ENCODE assay signal across 29 mouse cellular contexts in genomic region chr11:95102161-95102904, GRCm38 (mm10). TPM values are rescaled to one million over a fixed set of nuclear protein-coding genes. Genes with fewer than 3 reads are reported as not detected.
A peak's percentile ranks its signal among the peaks of the same experiment; 100 is the strongest.
DNase-seq lines count a peak whose midpoint lies in the region; ATAC-seq and TF ChIP-seq lines count a peak whose summit lies in the region.
"Had no signal": no experiment of that assay in that cellular context is flagged by ENCODE, and none has a peak within 500 bp of the region (broad histone marks: within the 10 kb centered on the region; RNA-seq: fewer than 3 reads in every experiment).

No protein-coding gene starts in this region.

- ATAC-seq in lung, postnatal 0 days = no peak
- ATAC-seq: activated CD4-positive, CD25-positive, alpha-beta regulatory T cell, adult 4 months; forebrain, embryonic 13.5 days; inflammation-experienced regulatory T-cells, adult 6 months; midbrain, embryonic 15.5 days had no signal

- DNase-seq in heart, adult 11 months = peak; percentile 87
- DNase-seq in heart, adult 2 months = no peak
- peak; percentile 55 to 62 for DNase-seq in kidney, postnatal 25 days
- DNase-seq in kidney, adult 9 months = no peak
- DNase-seq in lung, postnatal 10 days = peak; percentile 75
- no peak for DNase-seq in lung, postnatal 0 days (ENCODE audit: low spot score)
- peak; percentile 88 for DNase-seq in adipocyte (ENCODE audit: low spot score)
- DNase-seq in urinary bladder, adult 18-20 months (ENCODE audit: low spot score in 2 of 2) = no peak
- DNase-seq: adrenal gland, postnatal 10 days; cerebellum, adult 8-10 months; heart, postnatal 10 days; layer of hippocampus, postnatal 36 days; right cerebral cortex, postnatal 4 days; thymus, postnatal 14 days had no signal

- no peak for TF ChIP-seq EP300 in heart, adult 2 months (IDR thresholded peaks at IDR 0.05; ENCODE audit: insufficient read depth, low read depth, low read length)
- no peak for TF ChIP-seq EP300 in lung, postnatal 0 days (IDR thresholded peaks at IDR 0.05)

- no peak overlapping the region for H3K9ac ChIP-seq in heart, adult 2 months (ENCODE audit: low read depth, low read length)
- no peak overlapping the region for H3K9ac ChIP-seq in lung, postnatal 0 days (replicated peaks; ENCODE audit: low read depth)
- H3K9ac ChIP-seq: forebrain, embryonic 13.5 days; heart, embryonic 12.5 days; limb, embryonic 13.5 days; liver, embryonic 14.5 days; midbrain, embryonic 15.5 days had no signal

- no peak overlapping the region for H3K27ac ChIP-seq in heart, adult 2 months
- no peak overlapping the region for H3K27ac ChIP-seq in lung, postnatal 0 days (ENCODE audit: low read length)
- H3K27ac ChIP-seq: forebrain, embryonic 13.5 days; hindbrain, embryonic 10.5 days; limb, embryonic 13.5 days; liver, embryonic 14.5 days; macrophage; midbrain, embryonic 15.5 days had no signal

- intact Hi-C loops in heart, adult 2 months (cut with DNase I) = no loop called here

- H3K4me3 ChIP-seq in heart, adult 2 months = no peak overlapping the region
- no peak overlapping the region for H3K4me3 ChIP-seq in lung, postnatal 0 days (ENCODE audit: low read depth, low read length)
- H3K4me3 ChIP-seq: forebrain, embryonic 13.5 days; heart, embryonic 12.5 days; hindbrain, embryonic 10.5 days; limb, embryonic 13.5 days; midbrain, embryonic 15.5 days had no signal

- no peaks in the 10 kb centered on the region for H3K79me2 ChIP-seq in heart, adult 2 months (replicated peaks; ENCODE audit: control insufficient read depth, insufficient read depth, low read length)

- no peaks in the 10 kb centered on the region for H3K36me3 ChIP-seq in heart, adult 2 months (ENCODE audit: control insufficient read depth, insufficient read depth, low read length)
- no peaks in the 10 kb centered on the region for H3K36me3 ChIP-seq in lung, postnatal 0 days (ENCODE audit: insufficient read depth, low read length)
- H3K36me3 ChIP-seq: G1E; heart, embryonic 12.5 days; hindbrain, embryonic 10.5 days; limb, embryonic 13.5 days; midbrain, embryonic 15.5 days had no signal

- H3K27me3 ChIP-seq in heart, adult 2 months (ENCODE audit: control insufficient read depth, insufficient read depth, low read length) = no peaks in the 10 kb centered on the region
- H3K27me3 ChIP-seq in lung, postnatal 0 days (replicated peaks; ENCODE audit: insufficient read depth, low read length) = no peaks in the 10 kb centered on the region
- H3K27me3 ChIP-seq: midbrain, embryonic 15.5 days had no signal

- H3K9me3 ChIP-seq in lung, postnatal 0 days (ENCODE audit: low read length) = no peaks in the 10 kb centered on the region
- H3K9me3 ChIP-seq: forebrain, embryonic 13.5 days; G1E; hindbrain, embryonic 10.5 days; limb, embryonic 13.5 days; midbrain, embryonic 15.5 days had no signal

- H3K4me2 ChIP-seq in lung, postnatal 0 days (replicated peaks; ENCODE audit: low read depth, low read length) = no peak overlapping the region
- H3K4me2 ChIP-seq: forebrain, embryonic 13.5 days; heart, embryonic 12.5 days; limb, embryonic 13.5 days; midbrain, embryonic 15.5 days had no signal

- 76% methylated on average over 19 of the region's 19 CpGs for WGBS in heart, adult 2 months
- 67% methylated on average over 19 of the region's 19 CpGs for WGBS in lung, postnatal 0 days

- TF ChIP-seq CTCF in heart, adult 2 months (IDR thresholded peaks at IDR 0.05) = no peak
- TF ChIP-seq CTCF in lung, postnatal 0 days (IDR thresholded peaks at IDR 0.05) = no peak

- TF ChIP-seq POLR2A in heart, adult 2 months (IDR thresholded peaks at IDR 0.05; ENCODE audit: insufficient read depth, low read depth, low read length) = no peak

- peaks cover 8% of the 10 kb centered on the region for H3K4me1 ChIP-seq in heart, adult 2 months (ENCODE audit: control insufficient read depth, insufficient read depth, low read length)
- H3K4me1 ChIP-seq in lung, postnatal 0 days (ENCODE audit: insufficient read depth, low read depth, low read length) = peaks cover 7% of the 10 kb centered on the region; the same call in 1 of the 2 replicates

RNA-seq across cellular contexts. Expression of gene Dlx3, which starts 17.6 kb away (rescaled TPM):
- not detected for total RNA-seq in heart, adult 2 months (2021)
- not detected in 2 replicates for polyA plus RNA-seq in heart, adult 2 months (2012; rRNA removed)
- polyA plus RNA-seq in lung, postnatal 0 days (2015; fragmentation: Nextera tagmentation; extraction: Ambion mirVana) = 0.05 TPM in 1 of 2 replicates, not detected in the other
- total RNA-seq: gastrocnemius, adult 8-10 months; granulocyte monocyte progenitor cell, adult 5-6 weeks; heart, postnatal 10 days; layer of hippocampus, postnatal 36 days; left cerebral cortex, postnatal 10 days had no signal
- polyA plus RNA-seq: activated CD4-positive, CD25-positive, alpha-beta regulatory T cell, adult 4 months; forebrain, embryonic 13.5 days; G1E; inflammation-experienced regulatory T-cells, adult 6 months; macrophage; neural tube, embryonic 14.5 days had no signal

RNA-seq across cellular contexts. Expression of gene Itga3, which starts 25.7 kb away (rescaled TPM):
- 10 to 100 TPM; 10.4 to 10.6 TPM for total RNA-seq in heart, adult 2 months (2021)
- polyA plus RNA-seq in heart, adult 2 months (2012; rRNA removed) = 11.4 and 13.8 TPM in 2 replicates
- polyA plus RNA-seq in lung, postnatal 0 days (2015; fragmentation: Nextera tagmentation; extraction: Ambion mirVana) = 44.3 and 63.1 TPM in 2 replicates
- total RNA-seq: granulocyte monocyte progenitor cell, adult 5-6 weeks had no signal
- polyA plus RNA-seq: G1E had no signal

RNA-seq across cellular contexts. Expression of gene Dlx4, which starts 43.7 kb away (rescaled TPM):
- total RNA-seq in heart, adult 2 months (2021) = not detected
- 0.04 TPM in 1 of 2 replicates, not detected in the other for polyA plus RNA-seq in heart, adult 2 months (2012; rRNA removed)
- polyA plus RNA-seq in lung, postnatal 0 days (2015; fragmentation: Nextera tagmentation; extraction: Ambion mirVana) = 0.55 and 0.79 TPM in 2 replicates
- total RNA-seq: gastrocnemius, adult 8-10 months; granulocyte monocyte progenitor cell, adult 5-6 weeks; layer of hippocampus, postnatal 36 days; left cerebral cortex, postnatal 10 days had no signal
- polyA plus RNA-seq: activated CD4-positive, CD25-positive, alpha-beta regulatory T cell, adult 4 months; forebrain, embryonic 13.5 days; G1E; inflammation-experienced regulatory T-cells, adult 6 months; kidney, embryonic 14.5 days; macrophage; midbrain, embryonic 15.5 days; neural tube, embryonic 14.5 days had no signal

Comparison
In these comparisons a context has a peak if more than half of its experiments do, and no peak if none do; other contexts are left out.
1. DNase-seq: peak in heart, adult 11 months (single experiment), kidney, postnatal 25 days (2 of 2), lung, postnatal 10 days (single experiment) and adipocyte (single experiment); none in heart, adult 2 months (0 of 2), kidney, adult 9 months (single experiment), lung, postnatal 0 days (single experiment) and urinary bladder, adult 18-20 months (0 of 2).